In the genomic region with DNA sequence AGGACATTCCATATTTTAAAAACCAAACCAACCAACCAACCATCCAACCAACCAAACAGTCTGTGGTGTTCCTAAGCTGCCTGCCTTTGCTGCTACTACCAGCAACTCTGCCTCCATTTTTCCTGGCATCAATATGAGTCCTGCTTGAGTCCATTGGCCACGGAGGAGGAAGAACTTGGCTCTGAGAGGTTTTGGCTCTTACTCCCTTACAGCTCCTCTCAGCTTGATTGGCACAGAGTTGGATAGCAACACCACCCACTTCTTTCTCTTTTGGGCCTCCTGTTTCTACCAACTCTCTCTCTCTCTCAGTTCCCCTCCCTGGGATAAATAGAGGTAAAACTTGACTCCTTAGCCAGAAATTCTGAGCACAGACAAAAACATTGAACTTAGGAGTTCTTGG, we compare ENCODE assay signal across 8 mouse cellular contexts.
A peak's percentile ranks its signal among the peaks of the same experiment; 100 is the strongest.
DNase-seq lines count a peak whose midpoint lies in the region; ATAC-seq and TF ChIP-seq lines count a peak whose summit lies in the region.

No protein-coding gene starts in this region.

- intact Hi-C loops in heart, postnatal 25 days (cut with DNase I), result no loop called here

- no peak for TF ChIP-seq CTCF in brain, embryonic 14.5 days (IDR thresholded peaks at IDR 0.05; ENCODE audit: borderline replicate concordance, extremely low read depth, insufficient read depth, insufficient read length)

- TF ChIP-seq POLR2A in brain, embryonic 14.5 days (IDR thresholded peaks at IDR 0.05; ENCODE audit: borderline replicate concordance, extremely low read depth, insufficient read depth, insufficient read length, poor library complexity, severe bottlenecking), result no peak

- peak; percentile 7 for DNase-seq in heart, adult 8-10 months (ENCODE audit: low spot score)
- no peak for DNase-seq in heart, postnatal 25 days (ENCODE audit: low spot score)
- DNase-seq in brain, embryonic 14.5 days (ENCODE audit: low read depth), result peak; percentile 58
- peak; percentile 43 to 51 for DNase-seq in cerebellum, postnatal 36 days
- peak; percentile 4 to 44 for DNase-seq in left cerebral cortex, adult 9 months (ENCODE audit: low spot score in 2 of 2)
- no peak for DNase-seq in thymus, postnatal 25 days
- DNase-seq in thymus, postnatal 10 days (ENCODE audit: low spot score in 2 of 2), result no peak

- ATAC-seq in megakaryocyte-erythroid progenitor cell, adult 5-6 weeks (replicated peaks; ENCODE audit: low FRiP score, low TSS enrichment, poor library complexity, severe bottlenecking), result no peak

Comparison
In these comparisons a context has a peak if more than half of its experiments do, and no peak if none do; other contexts are left out.
1. DNase-seq: peak in heart, adult 8-10 months (single experiment), brain, embryonic 14.5 days (single experiment), cerebellum, postnatal 36 days (2 of 2) and left cerebral cortex, adult 9 months (2 of 2); none in heart, postnatal 25 days (single experiment), thymus, postnatal 25 days (single experiment) and thymus, postnatal 10 days (0 of 2).